Mouse (Mus musculus) ES-Bruce4 (cell line): ENCODE measurements around the gene Uroc1.

ENCODE experiments used
- CTCF ChIP-seq: IDR thresholded peaks from one replicate; pipeline ENCODE4 v1.8.1; 2011; ENCODE audit warnings: low read depth, low read length
- EP300 ChIP-seq: IDR thresholded peaks from 2 replicates; pipeline ENCODE4 v1.6.1; 2011; ENCODE audit warnings: low read depth, low read length; ENCODE audit not compliant: insufficient read depth

GRCm38 (mm10) chr6:90324463-90324862 lies 8.6 kb upstream of the Uroc1 start:
- TF ChIP-seq CTCF (no peak), EP300 (no peak)
